Mouse (Mus musculus): ENCODE results near the gene Tmem260.

DNA sequence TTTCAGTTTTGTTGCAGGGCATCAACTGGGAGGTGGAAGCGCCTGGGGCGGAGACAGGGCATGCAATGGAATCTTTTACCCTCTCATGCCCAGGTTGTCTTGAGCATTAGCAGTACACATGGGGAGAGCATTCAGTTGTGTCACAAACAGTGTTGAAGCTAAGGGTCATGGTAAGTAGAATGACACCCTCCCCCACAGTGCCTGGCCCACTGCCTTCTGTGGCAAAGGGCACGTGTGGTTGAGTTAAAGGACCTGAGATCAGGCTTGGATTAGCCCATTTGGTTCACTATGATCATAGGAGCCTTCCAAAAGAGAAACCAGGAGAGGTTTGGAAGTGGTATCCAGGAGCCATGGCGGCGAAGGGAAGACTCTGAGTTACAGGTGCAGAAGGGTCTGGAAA is 63.2 kb downstream of the Tmem260 start:
- TF ChIP-seq CTCF (IDR thresholded peaks at IDR 0.05; ENCODE audit: low read depth) (no peak), EP300 (IDR thresholded peaks at IDR 0.05; ENCODE audit: low read depth) (no peak)

Data from heart, postnatal 0 days (tissue).